Mouse (Mus musculus): ENCODE results near the gene Bloc1s4. TPM values are rescaled to one million over a fixed set of nuclear protein-coding genes. Genes with fewer than 3 reads are reported as not detected.

Gene Bloc1s4
- total and polyA plus RNA-seq, 3 experiments = 20.9 to 23.3 (median 21.2) TPM

DNA sequence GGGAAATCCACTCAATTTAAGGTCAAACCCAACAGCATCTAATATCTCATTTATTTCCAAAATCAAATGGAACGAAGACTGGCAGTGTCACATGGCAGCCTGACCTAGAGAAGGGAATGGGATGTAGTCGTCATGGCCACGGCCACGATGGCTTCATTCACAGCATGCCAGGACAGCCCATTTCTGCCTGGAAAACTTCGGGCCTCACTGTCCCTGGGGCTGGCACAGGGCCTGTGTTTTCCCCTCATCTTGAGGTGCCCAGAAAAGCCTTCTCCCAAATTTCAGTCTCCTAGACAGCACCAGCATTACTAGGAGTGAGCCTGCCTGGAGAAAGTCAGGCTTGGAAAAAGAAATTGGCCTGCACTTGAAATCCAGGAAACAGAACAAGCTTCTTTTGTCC is 43.1 kb downstream of the Bloc1s4 start:
- dilution Hi-C loops (cut with MboI; ENCODE audit: extremely low pct_ligation_motif_present, extremely low pct_unique_long_range_greater_than_20kb, low sequenced_read_pairs) = no loop called here
- Histone ChIP-seq H3K79me2 (replicated peaks; ENCODE audit: control insufficient read depth, extremely low read depth, insufficient read depth, poor library complexity, severe bottlenecking) (no peaks in the 10 kb centered on the region), H3K27ac (ENCODE audit: insufficient read depth, low read depth) (no peak overlapping the region), H3K9ac (ENCODE audit: insufficient read depth, low read depth) (no peak overlapping the region), H3K4me3 (replicated peaks in 1 of 3; ENCODE audit: low read depth in 2 of 3, low read length in 2 of 3, poor library complexity in 1 of 3) (no peak overlapping the region), H3K36me3 (replicated peaks in 1 of 2; ENCODE audit: control insufficient read depth in 1 of 2, insufficient read depth in 1 of 2, low read length in 1 of 2) (peaks cover 0 to 7% of the 10 kb centered on the region in 2 experiments), H3K4me1 (ENCODE audit: control insufficient read depth in 1 of 2, insufficient read depth in 2 of 2) (peaks cover 0 to 35% of the 10 kb centered on the region in 2 experiments; a peak in 3 of 4 replicates), H3K4me2 (ENCODE audit: insufficient read depth, low read depth, poor library complexity, severe bottlenecking) (no peak overlapping the region), H3K9me3 (replicated peaks; ENCODE audit: low read length) (no peaks in the 10 kb centered on the region), H3K27me3 (replicated peaks) (no peaks in the 10 kb centered on the region)
- in situ Hi-C loops (cut with MboI; ENCODE audit: low pct_ligation_motif_present, low pct_unique_long_range_greater_than_20kb, low sequenced_read_pairs) = no loop called here
- DNase-seq (ENCODE audit: extremely low read depth) = no peak
- no peak for TF ChIP-seq NELFE (IDR thresholded peaks at IDR 0.05; ENCODE audit: low read depth, low read length)
- no peak for TF ChIP-seq ZNF384 (IDR thresholded peaks at IDR 0.05; ENCODE audit: low read depth, low read length)
- no peak for TF ChIP-seq USF2 (conservative IDR thresholded peaks at IDR 0.05; ENCODE audit: low read depth, low read length)
- TF ChIP-seq MAX (IDR thresholded peaks at IDR 0.05; ENCODE audit: low read length) = no peak
- TF ChIP-seq PAX5 (IDR thresholded peaks at IDR 0.05; ENCODE audit: low read length) = no peak
- TF ChIP-seq MXI1 (IDR thresholded peaks at IDR 0.05; ENCODE audit: low read depth, low read length) = no peak
- no peak for TF ChIP-seq HCFC1 (IDR thresholded peaks at IDR 0.05; ENCODE audit: low read depth, low read length)
- no peak for TF ChIP-seq NRF1 (IDR thresholded peaks at IDR 0.05; ENCODE audit: low read depth, low read length)
- no peak for TF ChIP-seq MAFK (IDR thresholded peaks at IDR 0.05; ENCODE audit: insufficient replicate concordance, low read length)
- TF ChIP-seq CTCF (conservative IDR thresholded peaks at IDR 0.05 in 1 of 2, IDR thresholded peaks at IDR 0.05 in 1 of 2; ENCODE audit: low read depth in 2 of 2, low read length in 2 of 2) = no peak
- TF ChIP-seq TBP (conservative IDR thresholded peaks at IDR 0.05; ENCODE audit: low read depth, low read length) = no peak
- no peak for TF ChIP-seq E2F4 (IDR thresholded peaks at IDR 0.05; ENCODE audit: insufficient replicate concordance, low read depth, low read length)
- no peak for TF ChIP-seq POLR2A (IDR thresholded peaks at IDR 0.05; ENCODE audit: low read depth, low read length)
- TF ChIP-seq EP300 (IDR thresholded peaks at IDR 0.05; ENCODE audit: low read length) = no peak
- TF ChIP-seq RCOR1 (conservative IDR thresholded peaks at IDR 0.05; ENCODE audit: low read depth, low read length) = no peak
- no peak for TF ChIP-seq BHLHE40 (IDR thresholded peaks at IDR 0.05; ENCODE audit: low read depth, low read length)
- TF ChIP-seq SIN3A (IDR thresholded peaks at IDR 0.05; ENCODE audit: low read length) = no peak
- TF ChIP-seq USF1 (IDR thresholded peaks at IDR 0.05; ENCODE audit: low read depth, low read length) = no peak
- TF ChIP-seq ETS1 (conservative IDR thresholded peaks at IDR 0.05; ENCODE audit: low read depth, low read length) = no peak

DNA sequence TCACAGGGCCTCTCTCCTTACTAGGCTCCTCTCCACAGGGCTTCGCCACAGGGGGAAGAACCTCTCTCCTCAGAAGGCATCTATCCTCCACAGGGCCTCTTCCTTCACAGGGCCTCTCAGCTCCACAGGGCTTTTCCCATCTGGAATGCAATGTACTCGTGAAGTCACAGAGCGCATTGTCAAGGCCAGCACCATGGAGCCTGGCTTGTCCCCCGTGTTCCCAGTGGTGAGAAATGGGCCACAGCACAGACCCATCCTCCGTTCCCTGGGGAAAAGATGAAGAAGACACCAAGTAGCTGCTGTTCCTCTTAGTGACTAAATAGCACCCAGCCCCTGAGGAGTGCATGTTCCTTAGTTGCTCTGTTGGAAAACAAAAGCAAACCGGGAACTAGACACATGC is 43.8 kb downstream of the Bloc1s4 start:
- H3K9ac ChIP-seq (ENCODE audit: insufficient read depth, low read depth) = no peak overlapping the region
- dilution Hi-C loops (cut with MboI; ENCODE audit: extremely low pct_ligation_motif_present, extremely low pct_unique_long_range_greater_than_20kb, low sequenced_read_pairs) = no loop called here

More for the DNA sequence above, 43.8 kb downstream of the Bloc1s4 start:
- TF ChIP-seq E2F4 (IDR thresholded peaks at IDR 0.05; ENCODE audit: insufficient replicate concordance, low read depth, low read length) (no peak), RCOR1 (conservative IDR thresholded peaks at IDR 0.05; ENCODE audit: low read depth, low read length) (no peak), USF2 (conservative IDR thresholded peaks at IDR 0.05; ENCODE audit: low read depth, low read length) (no peak), TCF12 (IDR thresholded peaks at IDR 0.05; ENCODE audit: low read depth, low read length) (no peak)
- no peak for DNase-seq (ENCODE audit: extremely low read depth)
- H3K27me3 ChIP-seq (replicated peaks) = no peaks in the 10 kb centered on the region
- H3K4me3 ChIP-seq (replicated peaks in 1 of 3; ENCODE audit: low read depth in 2 of 3, low read length in 2 of 3, poor library complexity in 1 of 3) = no peak overlapping the region
- H3K4me2 ChIP-seq (ENCODE audit: insufficient read depth, low read depth, poor library complexity, severe bottlenecking) = no peak overlapping the region
- in situ Hi-C loops (cut with MboI; ENCODE audit: low pct_ligation_motif_present, low pct_unique_long_range_greater_than_20kb, low sequenced_read_pairs) = no loop called here
- H3K9me3 ChIP-seq (replicated peaks; ENCODE audit: low read length) = no peaks in the 10 kb centered on the region
- H3K79me2 ChIP-seq (replicated peaks; ENCODE audit: control insufficient read depth, extremely low read depth, insufficient read depth, poor library complexity, severe bottlenecking) = no peaks in the 10 kb centered on the region
- H3K27ac ChIP-seq (ENCODE audit: insufficient read depth, low read depth) = no peak overlapping the region
- peaks cover 0 to 31% of the 10 kb centered on the region in 2 experiments for H3K4me1 ChIP-seq (ENCODE audit: control insufficient read depth in 1 of 2, insufficient read depth in 2 of 2)
- H3K36me3 ChIP-seq (replicated peaks in 1 of 2; ENCODE audit: control insufficient read depth in 1 of 2, insufficient read depth in 1 of 2, low read length in 1 of 2) = peaks cover 0 to 7% of the 10 kb centered on the region in 2 experiments
